Mouse (Mus musculus) left cerebral cortex, postnatal 25 days (tissue): ENCODE results near the gene Numb. TPM values are rescaled to one million over a fixed set of nuclear protein-coding genes. Genes with fewer than 3 reads are reported as not detected.
A peak's percentile ranks its signal among the peaks of the same experiment; 100 is the strongest.

Experiments used
- DNase-seq, 2 experiments: peaks; one replicate each; pipeline ENCODE4 v3.0.0; 2022; ENCODE audit warnings: low spot score in 2 of 2, mixed read lengths in 1 of 2
- intact Hi-C: fragments of 180-260 bp; cut with DNase I; formaldehyde crosslinking; loops from one replicate; pipeline ENCODE4 v1.15.1; 2025
- total RNA-seq, 2 experiments: library from RNA; stranded (reverse); gene quantifications; 2 replicates each; pipeline ENCODE4 v1.2.3; 2021

Gene Numb
- total RNA-seq, 2 experiments from 2014 or later, result 68.3 to 74.5 TPM

GRCm38 (mm10) chr12:83792706-83793410, 128.9 kb downstream of the Numb start:
- DNase-seq, result no peak
- intact Hi-C loops, result no loop called here

- intact Hi-C loops, result no loop called here
Measured at GRCm38 (mm10) chr12:83791737-83792136, 130.0 kb downstream of the Numb start.

GRCm38 (mm10) chr12:83790749-83791148, 131.0 kb downstream of the Numb start:
- intact Hi-C loops, result no loop called here
- DNase-seq, result peak in 1 of 2 experiments; percentile 39

More at GRCm38 (mm10) chr12:83791737-83792136, 130.0 kb downstream of the Numb start:
- DNase-seq, result no peak

- intact Hi-C loops, result no loop called here
Measured at GRCm38 (mm10) chr12:83789781-83790140, 132.0 kb downstream of the Numb start.

GRCm38 (mm10) chr12:83789051-83789780, 132.5 kb downstream of the Numb start:
- no peak for DNase-seq
- intact Hi-C loops, result no loop called here

More at GRCm38 (mm10) chr12:83789781-83790140, 132.0 kb downstream of the Numb start:
- DNase-seq, result no peak

- DNase-seq, result no peak
- intact Hi-C loops, result no loop called here
Measured at GRCm38 (mm10) chr12:83785305-83785704, 136.4 kb downstream of the Numb start.

GRCm38 (mm10) chr12:83782669-83783068, 139.1 kb downstream of the Numb start:
- DNase-seq, result no peak
- intact Hi-C loops, result no loop called here

GRCm38 (mm10) chr12:83781640-83782278, 140.0 kb downstream of the Numb start:
- no peak for DNase-seq

GRCm38 (mm10) chr12:83781204-83781603, 140.5 kb downstream of the Numb start:
- intact Hi-C loops, result no loop called here
- no peak for DNase-seq

More at GRCm38 (mm10) chr12:83781640-83782278, 140.0 kb downstream of the Numb start:
- intact Hi-C loops, result no loop called here

GRCm38 (mm10) chr12:83780181-83780580, 141.6 kb downstream of the Numb start:
- intact Hi-C loops, result no loop called here
- no peak for DNase-seq

- intact Hi-C loops, result no loop called here
- no peak for DNase-seq
Measured at GRCm38 (mm10) chr12:83776766-83777165, 145.0 kb downstream of the Numb start.

GRCm38 (mm10) chr12:83775621-83776020, 146.1 kb downstream of the Numb start:
- DNase-seq, result no peak
- intact Hi-C loops, result no loop called here

- DNase-seq, result no peak
- intact Hi-C loops, result loop anchor here (2.0 kb wide), 1 partner anchor 54 kb away; no protein-coding TSS in a partner anchor
Measured at GRCm38 (mm10) chr12:83770418-83771256, 151.1 kb downstream of the Numb start.

GRCm38 (mm10) chr12:83768235-83768899, 153.4 kb downstream of the Numb start:
- intact Hi-C loops, result no loop called here
- DNase-seq, result no peak

- intact Hi-C loops, result no loop called here
Measured at GRCm38 (mm10) chr12:83767833-83768232, 153.9 kb downstream of the Numb start.

GRCm38 (mm10) chr12:83765965-83766603, 155.7 kb downstream of the Numb start:
- no peak for DNase-seq
- intact Hi-C loops, result no loop called here

More at GRCm38 (mm10) chr12:83767833-83768232, 153.9 kb downstream of the Numb start:
- no peak for DNase-seq

GRCm38 (mm10) chr12:83764519-83764918, 157.2 kb downstream of the Numb start:
- intact Hi-C loops, result no loop called here

GRCm38 (mm10) chr12:83764044-83764365, 157.7 kb downstream of the Numb start:
- DNase-seq, result peak in 1 of 2 experiments; percentile 24
- intact Hi-C loops, result no loop called here

More at GRCm38 (mm10) chr12:83764519-83764918, 157.2 kb downstream of the Numb start:
- DNase-seq, result no peak
